Mouse (Mus musculus): ENCODE results near the gene Xpa.

The Xpa gene

GRCm38 (mm10) chr4:46151903-46152544 lies 44.1 kb downstream of the Xpa start:
- intact Hi-C loops (cut with DNase I): no loop called here

GRCm38 (mm10) chr4:46146881-46147280 lies 49.2 kb downstream of the Xpa start:
- intact Hi-C loops (cut with DNase I): no loop called here

GRCm38 (mm10) chr4:46144323-46144722 lies 51.8 kb downstream of the Xpa start:
- intact Hi-C loops (cut with DNase I): no loop called here

- intact Hi-C loops (cut with DNase I): no loop called here
Measured at GRCm38 (mm10) chr4:46138287-46139222, 57.6 kb downstream of the Xpa start, which contains the start of the genes Ncbp1 and Tstd2. Gene Ncbp1 (plus strand): TSS chr4:46138613. Gene Tstd2 (minus strand): TSS chr4:46138694.

GRCm38 (mm10) chr4:46137629-46138286 lies 58.4 kb downstream of the Xpa start:
- intact Hi-C loops (cut with DNase I): no loop called here

GRCm38 (mm10) chr4:46131791-46132190 lies 64.3 kb downstream of the Xpa start:
- intact Hi-C loops (cut with DNase I): no loop called here

GRCm38 (mm10) chr4:46130221-46130620 lies 65.9 kb downstream of the Xpa start:
- intact Hi-C loops (cut with DNase I): no loop called here

- intact Hi-C loops (cut with DNase I): loop anchor here (5.0 kb wide), 1 partner anchor 157 kb away; no protein-coding TSS in a partner anchor
Measured at GRCm38 (mm10) chr4:46129311-46130004, 66.7 kb downstream of the Xpa start.

- intact Hi-C loops (cut with DNase I): loop anchor here (5.0 kb wide), 1 partner anchor 154 kb away; no protein-coding TSS in a partner anchor
Measured at GRCm38 (mm10) chr4:46126541-46126940, 69.6 kb downstream of the Xpa start.

GRCm38 (mm10) chr4:46123358-46123757 lies 72.8 kb downstream of the Xpa start:
- intact Hi-C loops (cut with DNase I): loop anchor here (5.0 kb wide), 2 partner anchors 91 to 181 kb away; no protein-coding TSS in a partner anchor

GRCm38 (mm10) chr4:46120767-46121166 lies 75.3 kb downstream of the Xpa start:
- intact Hi-C loops (cut with DNase I): loop anchor here (5.0 kb wide), 2 partner anchors 88 to 178 kb away; no protein-coding TSS in a partner anchor

- intact Hi-C loops (cut with DNase I): loop anchor here (5.0 kb wide), 2 partner anchors 87 to 177 kb away; no protein-coding TSS in a partner anchor
Measured at GRCm38 (mm10) chr4:46119514-46120094, 76.5 kb downstream of the Xpa start.

- intact Hi-C loops (cut with DNase I): no loop called here
Measured at GRCm38 (mm10) chr4:46117536-46117935, 78.6 kb downstream of the Xpa start.

- intact Hi-C loops (cut with DNase I): no loop called here
Measured at GRCm38 (mm10) chr4:46116544-46117175, 79.5 kb downstream of the Xpa start.

- intact Hi-C loops (cut with DNase I): no loop called here
Measured at GRCm38 (mm10) chr4:46115308-46115707, 80.8 kb downstream of the Xpa start.

- intact Hi-C loops (cut with DNase I): no loop called here
Measured at GRCm38 (mm10) chr4:46111361-46111760, 84.8 kb downstream of the Xpa start.

GRCm38 (mm10) chr4:46110084-46110483 lies 86.0 kb downstream of the Xpa start:
- intact Hi-C loops (cut with DNase I): no loop called here
